Mouse (Mus musculus) intestine, embryonic 16.5 days (tissue): Measurements from ENCODE around the gene Pecr. TPM values are rescaled to one million over a fixed set of nuclear protein-coding genes. Genes with fewer than 3 reads are reported as not detected.
A peak's percentile ranks its signal among the peaks of the same experiment; 100 is the strongest.

Source experiments
- ATAC-seq: fragments of 200-750 bp; cut with Nextera tagmentation; 2 replicates; pipeline ENCODE4 v1.8.0; 2017; ENCODE audit warnings: moderate TSS enrichment, moderate library complexity
- H3K27ac ChIP-seq: fragments of 300-500 bp; sonication (generic); 2 replicates; pipeline ENCODE4 v1.5.1; 2014; ENCODE audit warnings: mild to moderate bottlenecking, low read length
- H3K27me3 ChIP-seq: fragments of 300-500 bp; sonication (generic); replicated peaks from 2 replicates; pipeline ENCODE4 v1.6.1; 2014; ENCODE audit warnings: low read length, control low read depth, mixed read lengths; ENCODE audit not compliant: control insufficient read depth, insufficient read depth
- H3K36me3 ChIP-seq: fragments of 300-500 bp; sonication (generic); 2 replicates; pipeline ENCODE4 v1.6.1; 2014; ENCODE audit warnings: low read length, control low read depth; ENCODE audit not compliant: control insufficient read depth, insufficient read depth
- H3K4me1 ChIP-seq: fragments of 300-500 bp; sonication (generic); 2 replicates; pipeline ENCODE4 v1.6.1; 2014; ENCODE audit warnings: low read length, control low read depth, mixed read lengths; ENCODE audit not compliant: control insufficient read depth, insufficient read depth
- H3K4me2 ChIP-seq: fragments of 300-500 bp; sonication (generic); 2 replicates; pipeline ENCODE4 v1.6.1; 2014; ENCODE audit warnings: low read depth, low read length, control low read depth
- H3K4me3 ChIP-seq: fragments of 300-500 bp; sonication (generic); 2 replicates; pipeline ENCODE4 v1.5.1; 2014; ENCODE audit warnings: mild to moderate bottlenecking, low read length
- H3K9ac ChIP-seq: fragments of 300-500 bp; sonication (generic); 2 replicates; pipeline ENCODE4 v1.6.1; 2014; ENCODE audit warnings: low read depth, low read length
- H3K9me3 ChIP-seq: fragments of 300-500 bp; sonication (generic); 2 replicates; pipeline ENCODE4 v1.6.1; 2016; ENCODE audit warnings: low read length, control low read depth; ENCODE audit not compliant: control insufficient read depth
- WGBS: fragments of 180-500 bp; shearing (Covaris S2); extraction: QIAGEN DNeasy Blood & Tissue Kit; methylation state at CpG from one replicate; pipeline ENCODE4 v1.1.7; 2014; 5-methylcytosine and 5-hydroxymethylcytosine counted together
- polyA plus RNA-seq: library from polyadenylated mRNA; unstranded; fragments of >200 nt; fragmentation: Nextera tagmentation; extraction: Ambion mirVana; gene quantifications from 2 replicates; pipeline ENCODE4 v1.2.1, GENCODE M21; 2015

The Pecr gene
- polyA plus RNA-seq, 1 experiment from 2014 or later, result 82.7 TPM

GRCm38 (mm10) chr1:72214470-72214961, 69.6 kb downstream of the Pecr start:
- no peaks in the 10 kb centered on the region for H3K9me3 ChIP-seq
- H3K27me3 ChIP-seq, result no peaks in the 10 kb centered on the region
- 0 out of 2 replicates have a peak, but pooled peaks cover 4% of the 10 kb centered on the region for H3K4me1 ChIP-seq
- no peaks in the 10 kb centered on the region for H3K36me3 ChIP-seq
- H3K9ac ChIP-seq, result no peak overlapping the region
- ATAC-seq, result no peak
- no peak overlapping the region for H3K27ac ChIP-seq
- 60% methylated on average over 7 of the region's 7 CpGs for WGBS
- H3K4me3 ChIP-seq, result no peak overlapping the region
- H3K4me2 ChIP-seq, result no peak overlapping the region

GRCm38 (mm10) chr1:72213954-72214353, 70.2 kb downstream of the Pecr start:
- no peaks in the 10 kb centered on the region for H3K36me3 ChIP-seq
- 88% methylated on average over 3 of the region's 3 CpGs for WGBS
- no peak overlapping the region for H3K9ac ChIP-seq
- no peak overlapping the region for H3K4me3 ChIP-seq
- H3K27ac ChIP-seq, result no peak overlapping the region
- no peak for ATAC-seq
- H3K9me3 ChIP-seq, result no peaks in the 10 kb centered on the region
- 0 out of 2 replicates have a peak, but pooled peaks cover 4% of the 10 kb centered on the region for H3K4me1 ChIP-seq
- no peaks in the 10 kb centered on the region for H3K27me3 ChIP-seq
- H3K4me2 ChIP-seq, result no peak overlapping the region

- H3K4me1 ChIP-seq, result 0 out of 2 replicates have a peak, but pooled peaks cover 4% of the 10 kb centered on the region
- peak within 1 kb of the TSS; percentile 33; the same call in 1 of the 2 replicates for H3K27ac ChIP-seq
- H3K9me3 ChIP-seq, result no peaks in the 10 kb centered on the region
- ATAC-seq, result peak; percentile 87
- H3K4me2 ChIP-seq, result peak within 1 kb of the TSS; percentile 95
- peak within 1 kb of the TSS; percentile 81 for H3K9ac ChIP-seq
- H3K27me3 ChIP-seq, result no peaks in the 10 kb centered on the region
- H3K4me3 ChIP-seq, result peak within 1 kb of the TSS; percentile 76
- WGBS, result under 1% methylated on average over 84 of the region's 89 CpGs
- H3K36me3 ChIP-seq, result no peaks in the 10 kb centered on the region
Observed at GRCm38 (mm10) chr1:72211701-72212699, 72.1 kb downstream of the Pecr start, which contains the start of gene Mreg. Gene Mreg, minus strand, starts transcription at chr1:72212307.

GRCm38 (mm10) chr1:72210803-72211679, 73.1 kb downstream of the Pecr start:
- H3K9ac ChIP-seq, result peak overlapping the region; percentile 81
- 20% methylated on average over 17 of the region's 17 CpGs for WGBS
- H3K9me3 ChIP-seq, result no peaks in the 10 kb centered on the region
- no peak overlapping the region for H3K27ac ChIP-seq
- no peaks in the 10 kb centered on the region for H3K27me3 ChIP-seq
- H3K4me3 ChIP-seq, result peak overlapping the region; percentile 76
- H3K4me1 ChIP-seq, result 0 out of 2 replicates have a peak, but pooled peaks cover 4% of the 10 kb centered on the region
- no peaks in the 10 kb centered on the region for H3K36me3 ChIP-seq
- peak overlapping the region; percentile 95 for H3K4me2 ChIP-seq
- peak; percentile 23; the same call in 1 of the 2 replicates for ATAC-seq

Other genes with a start within 250 kb of the Pecr start
- 7.5 and 13.2 TPM in 2 replicates for gene Mreg, start 72.0 kb downstream of the Pecr start, polyA plus RNA-seq
- gene Tmem169, start 55 bp upstream of the Pecr start, polyA plus RNA-seq, result 2.1 and 2.3 TPM in 2 replicates
- 31.7 and 34.0 TPM in 2 replicates for gene Xrcc5, start 23.1 kb upstream of the Pecr start, polyA plus RNA-seq